ENCODE assay signal across 8 mouse cellular contexts in genomic region chr11:58097621-58098365, GRCm38 (mm10). TPM values are rescaled to one million over a fixed set of nuclear protein-coding genes. Genes with fewer than 3 reads are reported as not detected.
DNase-seq lines count a peak whose midpoint lies in the region; ATAC-seq lines count a peak whose summit lies in the region.

No protein-coding gene starts in this region.

- H3K4me1 ChIP-seq in heart, embryonic 15.5 days (replicated peaks) = peaks cover 12% of the 10 kb centered on the region
- peaks cover 21% of the 10 kb centered on the region for H3K4me1 ChIP-seq in limb, embryonic 10.5 days
- peaks cover 3% of the 10 kb centered on the region; the same call in 1 of the 2 replicates for H3K4me1 ChIP-seq in midbrain, embryonic 16.5 days (ENCODE audit: control insufficient read depth, insufficient read depth, low read length)

- H3K4me3 ChIP-seq in heart, embryonic 15.5 days = peak overlapping the region; percentile 54
- peak overlapping the region; percentile 53 for H3K4me3 ChIP-seq in limb, embryonic 10.5 days
- H3K4me3 ChIP-seq in midbrain, embryonic 16.5 days (ENCODE audit: low read depth, low read length) = peak overlapping the region; percentile 27

- peak overlapping the region; percentile 87 for H3K4me2 ChIP-seq in heart, embryonic 15.5 days
- H3K4me2 ChIP-seq in midbrain, embryonic 16.5 days (ENCODE audit: low read length) = peak overlapping the region; percentile 57

- ATAC-seq in heart, embryonic 15.5 days (replicated peaks; ENCODE audit: insufficient number of reproducible peaks, insufficient read depth, low FRiP score, low read depth) = peak; percentile 28; the same call in 1 of the 2 replicates
- no peak for ATAC-seq in midbrain, embryonic 16.5 days
- no peak; the same call in 1 of the 2 replicates for ATAC-seq in frontal cortex, adult (ENCODE audit: low TSS enrichment)

- 0 out of 2 replicates have a peak, but pooled peaks cover 7% of the 10 kb centered on the region for H3K27me3 ChIP-seq in heart, embryonic 15.5 days
- peaks cover 47% of the 10 kb centered on the region for H3K27me3 ChIP-seq in limb, embryonic 10.5 days (ENCODE audit: low read depth, poor library complexity, severe bottlenecking)
- H3K27me3 ChIP-seq in midbrain, embryonic 16.5 days (ENCODE audit: control insufficient read depth, insufficient read depth, low read depth, low read length) = peaks cover 3% of the 10 kb centered on the region; the same call in 1 of the 2 replicates

- peak overlapping the region; percentile 50 for H3K9ac ChIP-seq in heart, embryonic 15.5 days
- no peak overlapping the region; the same call in 1 of the 2 replicates for H3K9ac ChIP-seq in midbrain, embryonic 16.5 days (ENCODE audit: low read depth, low read length)

- WGBS in heart, embryonic 15.5 days = 1% methylated on average over 29 of the region's 38 CpGs
- WGBS in limb, embryonic 10.5 days = 2% methylated on average over 26 of the region's 38 CpGs
- WGBS in midbrain, embryonic 16.5 days = 2% methylated on average over 30 of the region's 38 CpGs

- no peaks in the 10 kb centered on the region for H3K9me3 ChIP-seq in heart, embryonic 15.5 days (replicated peaks)
- no peaks in the 10 kb centered on the region for H3K9me3 ChIP-seq in limb, embryonic 10.5 days (replicated peaks)
- no peaks in the 10 kb centered on the region for H3K9me3 ChIP-seq in midbrain, embryonic 16.5 days (replicated peaks; ENCODE audit: control insufficient read depth, low read length, poor library complexity, severe bottlenecking)

- no peak overlapping the region for H3K27ac ChIP-seq in heart, embryonic 15.5 days
- H3K27ac ChIP-seq in limb, embryonic 10.5 days = no peak overlapping the region
- H3K27ac ChIP-seq in midbrain, embryonic 16.5 days (ENCODE audit: low read length) = no peak overlapping the region

- H3K36me3 ChIP-seq in heart, embryonic 15.5 days = no peaks in the 10 kb centered on the region
- no peaks in the 10 kb centered on the region for H3K36me3 ChIP-seq in limb, embryonic 10.5 days
- no peaks in the 10 kb centered on the region for H3K36me3 ChIP-seq in midbrain, embryonic 16.5 days (ENCODE audit: control insufficient read depth, insufficient read depth, low read length)

- DNase-seq in ovary, postnatal 36 days (ENCODE audit: low spot score) = peak; percentile 29
- no peak for DNase-seq in ovary, postnatal 14 days (ENCODE audit: low spot score)
- peak; percentile 81 for DNase-seq in cerebellum, adult 11-12 months
- peak; percentile 36 for DNase-seq in limb, embryonic 10.5 days (ENCODE audit: low spot score)
- DNase-seq in c-Kit-positive CD71-positive TER-119-positive erythroid progenitor cells, embryonic 14.5 days (ENCODE audit: low spot score) = no peak

RNA-seq across cellular contexts. Expression of gene Gm12248, which starts 4.9 kb away (rescaled TPM):
- polyA plus RNA-seq in heart, embryonic 15.5 days (2015; fragmentation: Nextera tagmentation; extraction: Ambion mirVana) = not detected in 2 replicates
- polyA plus RNA-seq in limb, embryonic 10.5 days (2016; fragmentation: Nextera tagmentation; extraction: Ambion mirVana) = not detected in 2 replicates
- 0.13 TPM in 1 of 2 replicates, not detected in the other for polyA plus RNA-seq in midbrain, embryonic 16.5 days (2015; fragmentation: Nextera tagmentation; extraction: Ambion mirVana)

RNA-seq across cellular contexts. Expression of gene Cnot8, which starts 6.2 kb away (rescaled TPM):
- polyA plus RNA-seq in heart, embryonic 15.5 days (2015; fragmentation: Nextera tagmentation; extraction: Ambion mirVana) = 67.6 and 81.1 TPM in 2 replicates
- 107 and 113 TPM in 2 replicates for polyA plus RNA-seq in limb, embryonic 10.5 days (2016; fragmentation: Nextera tagmentation; extraction: Ambion mirVana)
- polyA plus RNA-seq in midbrain, embryonic 16.5 days (2015; fragmentation: Nextera tagmentation; extraction: Ambion mirVana) = 105 and 113 TPM in 2 replicates

Comparison
In these comparisons a context has a peak if more than half of its experiments do, and no peak if none do; other contexts are left out.
1. DNase-seq: peak in ovary, postnatal 36 days (single experiment), cerebellum, adult 11-12 months (single experiment) and limb, embryonic 10.5 days (single experiment); none in ovary, postnatal 14 days (single experiment) and c-Kit-positive CD71-positive TER-119-positive erythroid progenitor cells, embryonic 14.5 days (single experiment).
2. Peak in every context shown above with its lines, with median percentiles within 50 percentile points of each other: H3K4me3 ChIP-seq.